Mouse (Mus musculus) intestine, embryonic 16.5 days (tissue): Measurements from ENCODE around the gene Gm12355. TPM values are rescaled to one million over a fixed set of nuclear protein-coding genes. Genes with fewer than 3 reads are reported as not detected.

Experiments used
- ATAC-seq: fragments of 200-750 bp; cut with Nextera tagmentation; 2 replicates; pipeline ENCODE4 v1.8.0; 2017; ENCODE audit warnings: moderate TSS enrichment, moderate library complexity
- H3K27ac ChIP-seq: fragments of 300-500 bp; sonication (generic); 2 replicates; pipeline ENCODE4 v1.5.1; 2014; ENCODE audit warnings: mild to moderate bottlenecking, low read length
- H3K27me3 ChIP-seq: fragments of 300-500 bp; sonication (generic); replicated peaks from 2 replicates; pipeline ENCODE4 v1.6.1; 2014; ENCODE audit warnings: low read length, control low read depth, mixed read lengths; ENCODE audit not compliant: control insufficient read depth, insufficient read depth
- H3K36me3 ChIP-seq: fragments of 300-500 bp; sonication (generic); 2 replicates; pipeline ENCODE4 v1.6.1; 2014; ENCODE audit warnings: low read length, control low read depth; ENCODE audit not compliant: control insufficient read depth, insufficient read depth
- H3K4me1 ChIP-seq: fragments of 300-500 bp; sonication (generic); 2 replicates; pipeline ENCODE4 v1.6.1; 2014; ENCODE audit warnings: low read length, control low read depth, mixed read lengths; ENCODE audit not compliant: control insufficient read depth, insufficient read depth
- H3K4me2 ChIP-seq: fragments of 300-500 bp; sonication (generic); 2 replicates; pipeline ENCODE4 v1.6.1; 2014; ENCODE audit warnings: low read depth, low read length, control low read depth
- H3K4me3 ChIP-seq: fragments of 300-500 bp; sonication (generic); 2 replicates; pipeline ENCODE4 v1.5.1; 2014; ENCODE audit warnings: mild to moderate bottlenecking, low read length
- H3K9ac ChIP-seq: fragments of 300-500 bp; sonication (generic); 2 replicates; pipeline ENCODE4 v1.6.1; 2014; ENCODE audit warnings: low read depth, low read length
- H3K9me3 ChIP-seq: fragments of 300-500 bp; sonication (generic); 2 replicates; pipeline ENCODE4 v1.6.1; 2016; ENCODE audit warnings: low read length, control low read depth; ENCODE audit not compliant: control insufficient read depth
- WGBS: fragments of 180-500 bp; shearing (Covaris S2); extraction: QIAGEN DNeasy Blood & Tissue Kit; methylation state at CpG from one replicate; pipeline ENCODE4 v1.1.7; 2014; 5-methylcytosine and 5-hydroxymethylcytosine counted together
- polyA plus RNA-seq: library from polyadenylated mRNA; unstranded; fragments of >200 nt; fragmentation: Nextera tagmentation; extraction: Ambion mirVana; gene quantifications from 2 replicates; pipeline ENCODE4 v1.2.1, GENCODE M21; 2015

Gene Gm12355
- polyA plus RNA-seq, 1 experiment from 2014 or later, result 0.57 TPM

DNA sequence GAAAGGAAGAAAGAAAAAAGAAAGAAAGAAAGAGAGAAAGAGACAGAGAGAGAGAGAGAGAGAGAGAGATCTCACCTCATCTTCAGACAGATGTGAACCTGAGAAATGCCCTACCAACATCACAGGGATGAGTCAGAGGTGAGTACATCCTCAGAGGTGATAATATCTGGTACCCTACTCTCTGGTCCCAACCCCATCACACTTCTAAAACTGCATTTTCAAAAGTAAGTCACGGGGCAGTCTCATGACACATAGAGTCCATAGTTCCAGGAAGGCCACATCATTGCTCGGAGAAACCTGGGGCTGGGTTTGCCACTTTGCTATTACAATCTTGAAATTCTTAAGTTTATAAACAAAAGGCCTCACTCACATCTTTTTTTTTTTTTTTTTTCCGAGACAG lies 29.5 kb downstream of the Gm12355 start:
- peaks cover 10% of the 10 kb centered on the region; the same call in 1 of the 2 replicates for H3K27me3 ChIP-seq
- H3K9ac ChIP-seq, result no peak overlapping the region
- no peak overlapping the region for H3K4me2 ChIP-seq
- H3K36me3 ChIP-seq, result no peaks in the 10 kb centered on the region
- no peak for ATAC-seq
- 69% methylated on average over 3 of the region's 3 CpGs for WGBS
- no peaks in the 10 kb centered on the region for H3K4me1 ChIP-seq
- no peak overlapping the region for H3K4me3 ChIP-seq
- H3K9me3 ChIP-seq, result no peaks in the 10 kb centered on the region
- no peak overlapping the region for H3K27ac ChIP-seq

DNA sequence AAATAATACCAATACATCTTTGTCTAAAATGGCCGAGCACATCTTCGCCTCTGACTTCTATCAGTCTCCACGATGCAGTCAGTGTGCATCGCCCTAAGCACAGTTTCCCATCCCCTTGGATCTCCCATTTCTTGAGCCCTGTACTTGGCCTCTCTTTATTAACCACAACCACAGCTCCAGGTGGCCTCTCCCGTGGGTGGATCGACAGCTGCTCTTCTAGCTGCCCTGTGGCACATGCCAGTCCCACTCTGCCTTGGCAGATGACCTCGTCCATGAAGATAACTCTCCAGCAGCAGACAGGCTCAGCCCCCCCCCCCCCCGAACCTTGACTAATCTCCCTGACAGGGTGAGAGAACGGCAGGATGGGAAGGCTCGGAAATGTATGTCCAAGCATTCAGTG lies 30.0 kb downstream of the Gm12355 start:
- Histone ChIP-seq H3K4me3 (no peak overlapping the region), H3K36me3 (no peaks in the 10 kb centered on the region), H3K27ac (no peak overlapping the region), H3K4me1 (no peaks in the 10 kb centered on the region; the same call in 1 of the 2 replicates), H3K9me3 (no peaks in the 10 kb centered on the region), H3K27me3 (peaks cover 7% of the 10 kb centered on the region; the same call in 1 of the 2 replicates), H3K4me2 (no peak overlapping the region), H3K9ac (no peak overlapping the region)
- WGBS, result 77% methylated on average over 10 of the region's 10 CpGs
- no peak for ATAC-seq

DNA sequence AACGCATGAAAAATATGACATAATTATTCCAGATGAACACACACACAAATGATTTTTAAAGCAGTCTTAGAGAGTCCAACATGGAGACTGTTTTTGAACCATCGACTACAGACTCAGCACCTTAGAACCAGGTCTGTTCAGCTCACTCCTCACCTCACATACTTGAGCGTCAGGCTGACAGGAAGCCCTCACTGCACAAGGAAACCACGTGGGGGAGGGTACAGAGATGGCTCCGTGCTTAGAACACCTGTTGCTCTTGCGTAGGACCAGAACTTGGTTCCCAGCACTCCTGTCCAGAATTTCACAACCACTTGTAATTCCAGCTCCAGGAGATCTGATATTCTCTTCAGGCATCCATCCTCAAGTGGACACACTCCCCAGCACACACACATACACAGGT lies 30.4 kb downstream of the Gm12355 start:
- no peaks in the 10 kb centered on the region; the same call in 1 of the 2 replicates for H3K4me1 ChIP-seq
- no peaks in the 10 kb centered on the region for H3K36me3 ChIP-seq
- no peak overlapping the region for H3K27ac ChIP-seq
- no peak overlapping the region for H3K9ac ChIP-seq
- H3K9me3 ChIP-seq, result no peaks in the 10 kb centered on the region
- ATAC-seq, result no peak
- no peak overlapping the region for H3K4me2 ChIP-seq
- no peak overlapping the region for H3K4me3 ChIP-seq
- WGBS, result 70% methylated on average over 6 of the region's 6 CpGs
- H3K27me3 ChIP-seq, result peaks cover 5% of the 10 kb centered on the region; the same call in 1 of the 2 replicates

DNA sequence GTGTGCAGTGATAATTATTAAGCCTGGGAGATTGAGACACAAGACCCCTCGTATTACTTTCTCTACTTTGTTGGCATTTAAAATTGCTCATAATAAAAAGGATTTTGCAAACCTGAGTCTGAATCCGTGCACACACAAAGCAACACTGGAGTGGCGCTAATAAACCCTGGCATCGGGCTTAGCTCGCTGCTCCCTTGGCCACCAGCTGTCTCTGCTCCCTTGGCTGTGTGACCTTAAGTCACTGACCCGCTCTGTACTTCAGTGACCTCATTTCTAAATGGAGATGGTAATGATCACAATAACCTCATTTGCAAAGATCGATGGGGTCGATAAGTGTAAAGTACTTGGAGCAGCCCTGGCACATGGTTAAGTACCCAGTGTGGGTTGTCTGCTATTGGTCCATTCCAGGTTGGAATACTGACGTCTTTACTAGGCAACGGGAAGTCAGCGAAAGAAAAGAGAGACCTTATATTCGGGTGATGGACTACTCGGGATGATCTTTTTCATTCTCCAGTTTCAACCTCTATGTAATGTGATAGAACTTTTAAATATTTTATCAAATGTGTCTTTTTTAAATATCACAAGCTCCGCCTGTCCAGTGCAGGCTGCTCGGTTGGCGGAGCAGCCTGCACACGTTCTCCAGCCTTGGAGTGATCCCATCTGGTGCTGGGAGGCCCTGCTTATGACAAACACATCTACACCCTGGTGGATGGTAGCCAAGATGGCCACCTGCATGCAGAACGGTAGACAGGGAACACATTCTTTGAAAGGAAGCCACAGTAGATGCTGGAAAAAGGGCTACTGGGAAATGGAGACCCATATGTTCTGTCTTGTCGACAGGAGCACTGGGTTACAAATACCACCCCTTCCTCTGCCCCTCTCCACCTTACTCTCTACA lies 34.7 kb downstream of the Gm12355 start:
- H3K9me3 ChIP-seq, result no peaks in the 10 kb centered on the region
- H3K4me1 ChIP-seq, result peaks cover 16% of the 10 kb centered on the region
- H3K9ac ChIP-seq, result no peak overlapping the region
- H3K36me3 ChIP-seq, result no peaks in the 10 kb centered on the region
- H3K27me3 ChIP-seq, result no peaks in the 10 kb centered on the region
- no peak overlapping the region for H3K4me3 ChIP-seq
- 66% methylated on average over 19 of the region's 19 CpGs for WGBS
- no peak for ATAC-seq
- no peak overlapping the region for H3K27ac ChIP-seq
- H3K4me2 ChIP-seq, result no peak overlapping the region

DNA sequence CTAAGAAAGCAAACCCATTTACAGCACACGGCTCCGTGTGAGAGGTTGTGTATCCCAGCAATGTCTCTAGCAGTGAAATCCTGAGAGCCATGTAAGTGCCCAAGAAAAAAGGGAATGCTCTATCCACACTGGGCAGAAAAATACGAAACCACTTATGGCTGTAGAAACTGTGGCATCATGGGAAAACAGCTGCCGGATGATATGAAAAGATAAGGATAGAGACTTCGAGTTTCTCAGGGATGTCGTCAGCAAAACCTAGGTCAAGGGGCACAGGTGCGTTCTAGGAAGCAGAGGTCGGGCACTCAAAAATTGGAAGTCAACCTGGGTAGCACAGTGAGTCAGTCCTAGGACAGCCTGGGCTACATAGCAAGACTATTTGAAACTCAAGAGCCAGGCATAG lies 36.2 kb downstream of the Gm12355 start:
- Histone ChIP-seq H3K4me2 (no peak overlapping the region), H3K36me3 (no peaks in the 10 kb centered on the region), H3K4me1 (peaks cover 30% of the 10 kb centered on the region), H3K27ac (peak overlapping the region; percentile 91; the same call in 1 of the 2 replicates), H3K27me3 (no peaks in the 10 kb centered on the region), H3K9ac (no peak overlapping the region), H3K4me3 (no peak overlapping the region), H3K9me3 (no peaks in the 10 kb centered on the region)
- 79% methylated on average over 8 of the region's 8 CpGs for WGBS
- no peak for ATAC-seq

DNA sequence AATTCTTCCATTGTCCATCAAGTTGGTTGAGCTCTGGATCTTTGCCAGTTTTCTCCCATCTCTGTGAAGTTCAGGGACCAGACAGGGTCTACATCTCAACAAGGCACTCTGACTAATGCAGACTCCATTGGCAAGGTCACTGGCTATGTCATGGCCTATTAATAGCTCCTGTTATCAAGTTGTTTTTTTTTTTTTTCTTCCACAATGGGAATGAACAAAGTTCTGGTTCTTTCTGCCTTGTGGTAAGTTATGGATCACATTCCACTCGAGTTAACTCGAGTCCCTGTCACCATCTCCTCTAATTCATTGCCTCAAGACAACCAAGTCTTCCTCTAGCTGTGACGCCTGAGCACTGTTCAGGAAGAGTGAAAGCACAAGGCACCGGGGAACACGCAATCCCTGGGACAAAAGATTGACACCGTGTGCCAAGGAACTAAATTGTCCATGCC lies 36.6 kb downstream of the Gm12355 start:
- Histone ChIP-seq H3K9ac (no peak overlapping the region), H3K36me3 (no peaks in the 10 kb centered on the region), H3K4me2 (peak overlapping the region; percentile 85), H3K4me1 (peaks cover 33% of the 10 kb centered on the region), H3K4me3 (no peak overlapping the region), H3K27me3 (no peaks in the 10 kb centered on the region), H3K9me3 (no peaks in the 10 kb centered on the region), H3K27ac (peak overlapping the region; percentile 91; the same call in 1 of the 2 replicates)
- 58% methylated on average over 6 of the region's 6 CpGs for WGBS
- no peak for ATAC-seq

DNA sequence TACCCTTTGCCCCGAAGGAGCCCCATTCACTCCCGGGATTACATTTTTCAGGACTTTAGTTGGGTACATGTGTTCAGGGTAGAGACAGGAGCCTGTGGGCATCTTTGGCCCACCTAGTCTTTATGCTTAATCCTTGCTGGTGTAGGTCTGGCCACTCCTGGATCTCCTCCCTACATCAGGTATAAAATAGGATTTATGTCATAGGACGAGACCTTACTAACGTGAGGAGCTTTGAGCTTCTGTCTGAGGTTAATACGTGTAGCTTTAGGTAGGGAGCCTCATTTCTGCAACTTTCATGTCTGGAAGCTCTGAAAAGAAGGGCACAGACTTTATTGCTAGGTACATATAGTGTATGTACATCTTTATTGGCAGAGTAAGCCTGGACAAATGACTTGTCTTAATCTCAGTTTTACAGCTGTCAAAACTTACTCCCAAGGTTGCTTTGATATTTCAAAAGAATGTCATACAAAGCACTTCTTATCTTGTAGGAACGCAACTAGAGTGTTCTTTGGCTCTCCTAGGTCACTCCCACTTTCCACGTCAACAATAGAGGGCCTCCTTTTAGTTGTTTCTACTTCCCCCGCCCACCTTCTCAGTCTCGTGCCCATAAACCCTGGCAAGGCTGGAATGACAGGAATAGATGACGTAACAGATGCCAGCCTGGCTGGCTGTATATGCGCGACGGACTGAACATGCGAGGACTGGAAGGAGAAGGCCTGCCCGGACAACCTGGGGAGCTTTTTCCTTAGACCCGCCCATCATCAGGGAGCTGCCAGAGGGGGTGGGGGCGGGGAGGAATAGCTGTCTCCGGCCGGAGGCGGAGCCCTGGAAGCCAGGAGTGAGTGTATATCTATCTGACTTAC lies 37.5 kb downstream of the Gm12355 start:
- Histone ChIP-seq H3K36me3 (no peaks in the 10 kb centered on the region; the same call in 1 of the 2 replicates), H3K27me3 (no peaks in the 10 kb centered on the region), H3K9ac (peak overlapping the region; percentile 94), H3K4me3 (peak overlapping the region; percentile 96), H3K4me1 (peaks cover 39% of the 10 kb centered on the region), H3K4me2 (peak overlapping the region; percentile 85), H3K27ac (peak overlapping the region; percentile 91), H3K9me3 (no peaks in the 10 kb centered on the region)
- ATAC-seq, result peak; percentile 78
- 5% methylated on average over 20 of the region's 20 CpGs for WGBS

DNA sequence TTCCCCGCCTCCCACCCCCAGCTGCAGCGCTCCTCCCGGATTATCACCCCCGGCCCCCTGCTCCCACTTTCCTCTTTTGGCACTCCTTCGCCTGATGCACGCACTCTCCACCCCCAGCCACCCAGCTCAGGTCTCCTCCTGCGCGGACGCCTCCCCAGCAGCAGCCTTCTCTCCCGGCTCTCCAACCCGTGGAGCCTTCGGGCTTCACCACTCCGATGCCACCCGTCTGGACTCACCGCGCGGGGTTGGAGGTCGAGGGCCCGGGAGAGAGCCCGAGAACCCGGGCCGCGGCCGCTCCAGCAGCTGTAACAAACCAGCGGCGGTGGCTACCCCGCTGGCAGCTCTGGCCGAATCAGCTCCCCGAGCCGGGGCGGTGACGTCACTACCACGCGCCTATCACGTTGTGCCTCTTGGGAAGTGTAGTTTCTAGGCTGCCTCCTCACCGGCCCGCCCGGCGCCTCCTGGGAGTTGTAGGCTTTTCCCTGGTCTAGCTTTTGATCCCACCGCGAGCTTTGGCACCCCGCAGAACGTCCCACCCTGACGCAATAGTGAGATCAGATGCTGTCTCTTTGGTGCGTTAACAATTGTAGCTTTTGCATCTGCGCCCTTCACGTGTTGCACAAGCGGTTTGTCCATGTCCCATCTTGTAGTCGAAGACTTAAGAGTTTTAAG lies 38.4 kb downstream of the Gm12355 start, which contains the start of gene Ormdl3:
TSS of gene Ormdl3 (minus strand) at position 477 of the 672 bp plus-strand sequence.
- WGBS, result under 1% methylated on average over 48 of the region's 49 CpGs
- Histone ChIP-seq H3K9me3 (no peaks in the 10 kb centered on the region), H3K4me2 (peak within 1 kb of the TSS; percentile 85), H3K27me3 (no peaks in the 10 kb centered on the region), H3K4me3 (peak within 1 kb of the TSS; percentile 96), H3K4me1 (peaks cover 43% of the 10 kb centered on the region), H3K27ac (peak within 1 kb of the TSS; percentile 91), H3K36me3 (no peaks in the 10 kb centered on the region; the same call in 1 of the 2 replicates), H3K9ac (peak within 1 kb of the TSS; percentile 94)
- peak; percentile 83 for ATAC-seq
